Mouse (Mus musculus): ENCODE measurements at regions not wholly inside any gene's neighbourhood (a gene's known extent, or its start where the extent isn't known, plus 50 kb on each side); places are given as distances from the start of the nearest gene placed in this dataset.

DNA sequence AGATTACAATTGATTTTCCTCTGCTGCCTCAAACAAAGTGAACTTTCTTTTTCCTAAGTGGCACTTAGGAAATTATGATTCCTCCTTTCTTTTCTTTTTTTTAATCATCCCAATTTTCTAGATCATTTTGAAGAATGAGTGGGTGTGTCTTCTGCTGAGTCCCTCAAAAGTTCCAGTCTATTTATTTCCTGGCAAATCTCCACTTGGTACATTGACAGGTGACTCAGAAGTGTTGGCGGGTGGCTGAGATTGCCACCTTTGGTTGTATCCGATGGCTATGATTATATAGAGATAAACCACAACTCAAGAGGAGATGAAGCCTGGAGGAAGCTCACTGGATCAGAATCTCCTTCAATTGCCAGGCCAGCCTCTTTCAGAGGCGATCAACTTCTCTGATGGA, 54.7 kb upstream of the Acsl3 start:
- H3K27ac ChIP-seq (ENCODE audit: low read depth, low read length), result no peak overlapping the region
- no peak overlapping the region for H3K4me2 ChIP-seq
- no peaks in the 10 kb centered on the region for H3K36me3 ChIP-seq (ENCODE audit: control insufficient read depth, insufficient read depth, low read length)
- no peaks in the 10 kb centered on the region for H3K27me3 ChIP-seq (ENCODE audit: control insufficient read depth, insufficient read depth, low read length)
- H3K4me3 ChIP-seq (ENCODE audit: low read depth, low read length), result no peak overlapping the region
- H3K9me3 ChIP-seq (ENCODE audit: control insufficient read depth, low read length), result no peaks in the 10 kb centered on the region
- DNase-seq (ENCODE audit: low spot score, missing footprints) (no peak), ATAC-seq (ENCODE audit: low FRiP score) (no peak)
- 92% methylated on average over 3 of the region's 3 CpGs for WGBS
- no peak overlapping the region for H3K9ac ChIP-seq (ENCODE audit: low read length)
- H3K4me1 ChIP-seq (ENCODE audit: control insufficient read depth, insufficient read depth, low read length), result no peaks in the 10 kb centered on the region

DNA sequence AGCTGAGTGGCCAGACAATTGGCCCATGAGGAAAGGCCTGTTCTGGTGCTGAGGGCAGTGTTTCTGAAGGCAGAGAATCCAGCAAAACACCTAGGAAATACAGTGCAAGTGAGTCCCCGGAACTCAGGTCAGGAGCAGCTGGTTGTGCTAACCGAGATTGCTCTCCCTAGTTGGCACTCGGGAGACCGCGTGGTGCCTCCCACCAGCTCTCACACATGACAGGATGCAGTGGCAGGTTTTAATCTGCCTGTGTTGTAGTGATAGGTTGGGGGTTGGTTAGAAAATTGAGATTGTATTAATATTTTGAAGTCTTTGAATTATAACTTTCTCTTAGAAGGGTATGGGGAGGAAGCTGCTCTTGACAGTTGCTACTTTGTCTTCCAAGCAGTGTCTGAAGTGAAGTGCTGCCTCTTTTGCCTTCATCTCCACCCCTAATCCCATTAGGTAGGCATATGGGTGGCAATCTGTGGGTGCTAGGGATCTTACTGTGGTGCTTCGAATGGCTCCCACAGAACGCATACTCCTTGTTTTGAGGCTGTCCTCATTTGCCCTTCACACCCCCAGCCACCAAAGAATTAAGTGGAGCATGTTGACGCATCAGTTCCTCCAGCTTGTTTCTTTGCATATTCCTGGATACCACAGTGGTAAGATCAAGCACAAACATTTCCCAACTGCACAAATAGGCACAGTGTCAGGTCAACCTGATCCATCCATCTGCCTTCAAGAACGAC, 52.6 kb upstream of the Acsl3 start:
- 86% methylated on average over 9 of the region's 9 CpGs for WGBS
- Histone ChIP-seq H3K27ac (ENCODE audit: low read depth, low read length) (no peak overlapping the region), H3K9ac (ENCODE audit: low read length) (no peak overlapping the region), H3K4me1 (ENCODE audit: control insufficient read depth, insufficient read depth, low read length) (no peaks in the 10 kb centered on the region; the same call in 1 of the 2 replicates), H3K9me3 (ENCODE audit: control insufficient read depth, low read length) (no peaks in the 10 kb centered on the region), H3K36me3 (ENCODE audit: control insufficient read depth, insufficient read depth, low read length) (no peaks in the 10 kb centered on the region), H3K4me3 (ENCODE audit: low read depth, low read length) (no peak overlapping the region), H3K27me3 (ENCODE audit: control insufficient read depth, insufficient read depth, low read length) (no peaks in the 10 kb centered on the region), H3K4me2 (no peak overlapping the region)
- no peak for ATAC-seq (ENCODE audit: low FRiP score)
- DNase-seq (ENCODE audit: low spot score, missing footprints), result peak; percentile 67
